Mouse (Mus musculus) small intestine, adult 2 months (tissue): ENCODE data around the gene Gm17455.

Experiments
- CTCF ChIP-seq: fragments of 200-500 bp; IDR thresholded peaks from 2 replicates; pipeline ENCODE4 v1.5.1; 2012; ENCODE audit warnings: low read depth, mild to moderate bottlenecking, control low read depth, inconsistent platforms, low read length, moderate library complexity, mixed read lengths; ENCODE audit not compliant: insufficient replicate concordance, insufficient read length; ENCODE audit errors: extremely low read depth
- POLR2A ChIP-seq: fragments of 200-500 bp; IDR thresholded peaks from 2 replicates; pipeline ENCODE4 v1.6.1; 2012; ENCODE audit warnings: low read depth, mild to moderate bottlenecking, control low read depth, inconsistent platforms, low read length, moderate library complexity

DNA sequence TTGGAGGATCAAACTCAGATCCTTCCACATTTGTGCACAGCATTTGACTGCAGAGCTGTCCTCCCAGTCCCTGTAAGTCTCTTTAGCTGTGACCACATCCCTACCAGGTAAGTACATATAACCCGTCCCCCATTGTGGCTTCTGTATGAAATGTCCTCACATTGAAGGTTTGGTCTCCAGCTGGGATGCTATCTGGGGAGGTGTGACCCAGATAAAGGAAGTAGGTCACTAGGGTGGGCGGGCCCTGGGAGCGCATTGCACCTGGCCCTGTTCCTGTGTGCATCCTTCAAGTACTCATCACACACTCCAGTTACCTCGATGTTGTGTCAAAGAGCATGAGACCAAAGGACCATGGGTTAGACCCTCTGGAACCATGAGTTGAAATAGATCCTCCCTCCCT lies 42.8 kb downstream of the Gm17455 start:
- no peak for TF ChIP-seq POLR2A
- no peak for TF ChIP-seq CTCF
